Mouse (Mus musculus) neural tube, embryonic 14.5 days (tissue): Measurements from ENCODE around the gene Clcn2. TPM values are rescaled to one million over a fixed set of nuclear protein-coding genes. Genes with fewer than 3 reads are reported as not detected.

ENCODE experiments used
- ATAC-seq: fragments of 200-750 bp; cut with Nextera tagmentation; 2 replicates; pipeline ENCODE4 v1.8.0; 2017; ENCODE audit warnings: low read depth, mild to moderate bottlenecking, moderate TSS enrichment, moderate library complexity
- H3K27ac ChIP-seq: fragments of 300-500 bp; sonication (generic); 2 replicates; pipeline ENCODE4 v1.5.1; 2014; ENCODE audit warnings: low read depth, mild to moderate bottlenecking, control low read depth, low read length, moderate library complexity, mixed read lengths
- H3K27me3 ChIP-seq: fragments of 300-500 bp; sonication (generic); 2 replicates; pipeline ENCODE4 v1.6.1; 2014; ENCODE audit warnings: low read length; ENCODE audit not compliant: control insufficient read depth, insufficient read depth
- H3K36me3 ChIP-seq: fragments of 300-500 bp; sonication (generic); 2 replicates; pipeline ENCODE4 v1.6.1; 2014; ENCODE audit warnings: low read length, mixed read lengths; ENCODE audit not compliant: control insufficient read depth, insufficient read depth
- H3K4me1 ChIP-seq: fragments of 300-500 bp; sonication (generic); 2 replicates; pipeline ENCODE4 v1.6.1; 2014; ENCODE audit warnings: low read length; ENCODE audit not compliant: control insufficient read depth, insufficient read depth
- H3K4me2 ChIP-seq: fragments of 300-500 bp; sonication (generic); 2 replicates; pipeline ENCODE4 v1.6.1; 2014; ENCODE audit warnings: mild to moderate bottlenecking, low read depth, low read length, control low read depth
- H3K4me3 ChIP-seq: fragments of 300-500 bp; sonication (generic); 2 replicates; pipeline ENCODE4 v1.5.1; 2014; ENCODE audit warnings: low read depth, low read length, control low read depth, mixed read lengths
- H3K9ac ChIP-seq: fragments of 300-500 bp; sonication (generic); replicated peaks from 2 replicates; pipeline ENCODE4 v1.6.1; 2014; ENCODE audit warnings: low read depth, mild to moderate bottlenecking, control low read depth, low read length, mixed read lengths
- H3K9me3 ChIP-seq: fragments of 300-500 bp; sonication (generic); 2 replicates; pipeline ENCODE4 v1.6.1; 2016; ENCODE audit warnings: low read length; ENCODE audit not compliant: control insufficient read depth
- WGBS: fragments of 180-500 bp; shearing (Covaris S2); extraction: QIAGEN DNeasy Blood & Tissue Kit; methylation state at CpG from one replicate; pipeline ENCODE4 v1.1.7; 2014; 5-methylcytosine and 5-hydroxymethylcytosine counted together
- polyA plus RNA-seq: library from polyadenylated mRNA; unstranded; fragments of >200 nt; fragmentation: Nextera tagmentation; extraction: Ambion mirVana; gene quantifications from 2 replicates; pipeline ENCODE4 v1.2.1, GENCODE M21; 2014

Clcn2 gene
- polyA plus RNA-seq, 1 experiment from 2014 or later, result 30.7 TPM

- Histone ChIP-seq H3K9ac (no peak overlapping the region), H3K4me2 (no peak overlapping the region), H3K9me3 (no peaks in the 10 kb centered on the region), H3K4me1 (peaks cover under 1% of the 10 kb centered on the region; the same call in 1 of the 2 replicates), H3K36me3 (peaks cover 34% of the 10 kb centered on the region), H3K27ac (no peak overlapping the region), H3K4me3 (no peak overlapping the region), H3K27me3 (no peaks in the 10 kb centered on the region)
- 93% methylated on average over 21 of the region's 21 CpGs for WGBS
- ATAC-seq, result peak; percentile 2; the same call in 1 of the 2 replicates
Measured at GRCm38 (mm10) chr16:20708220-20708938, 9.2 kb downstream of the Clcn2 start.

GRCm38 (mm10) chr16:20706407-20707055 lies 11.0 kb downstream of the Clcn2 start:
- no peak for ATAC-seq
- Histone ChIP-seq H3K27me3 (no peaks in the 10 kb centered on the region), H3K4me3 (no peak overlapping the region), H3K9ac (no peak overlapping the region), H3K9me3 (no peaks in the 10 kb centered on the region), H3K36me3 (peaks cover 30% of the 10 kb centered on the region), H3K27ac (no peak overlapping the region), H3K4me2 (no peak overlapping the region), H3K4me1 (peaks cover 12% of the 10 kb centered on the region; the same call in 1 of the 2 replicates)
- WGBS, result 90% methylated on average over 2 of the region's 2 CpGs

- H3K27me3 ChIP-seq, result no peaks in the 10 kb centered on the region
- peaks cover 14% of the 10 kb centered on the region; the same call in 1 of the 2 replicates for H3K4me1 ChIP-seq
- no peak for ATAC-seq
- no peak overlapping the region for H3K27ac ChIP-seq
- H3K4me3 ChIP-seq, result no peak overlapping the region
- no peaks in the 10 kb centered on the region for H3K9me3 ChIP-seq
- no peak overlapping the region for H3K4me2 ChIP-seq
- 88% methylated on average over 3 of the region's 3 CpGs for WGBS
- H3K36me3 ChIP-seq, result peaks cover 27% of the 10 kb centered on the region
- H3K9ac ChIP-seq, result no peak overlapping the region
Measured at GRCm38 (mm10) chr16:20705786-20706185, 11.8 kb downstream of the Clcn2 start.

GRCm38 (mm10) chr16:20703699-20704400 lies 13.7 kb downstream of the Clcn2 start:
- no peak overlapping the region for H3K9ac ChIP-seq
- ATAC-seq, result no peak
- no peak overlapping the region for H3K27ac ChIP-seq
- no peaks in the 10 kb centered on the region for H3K27me3 ChIP-seq
- H3K9me3 ChIP-seq, result no peaks in the 10 kb centered on the region
- 97% methylated on average over 6 of the region's 6 CpGs for WGBS
- peaks cover 14% of the 10 kb centered on the region; the same call in 1 of the 2 replicates for H3K4me1 ChIP-seq
- no peak overlapping the region for H3K4me3 ChIP-seq
- H3K36me3 ChIP-seq, result peaks cover 36% of the 10 kb centered on the region
- no peak overlapping the region for H3K4me2 ChIP-seq

- no peaks in the 10 kb centered on the region for H3K9me3 ChIP-seq
- peaks cover 37% of the 10 kb centered on the region for H3K36me3 ChIP-seq
- WGBS, result 95% methylated on average over 10 of the region's 10 CpGs
- H3K9ac ChIP-seq, result no peak overlapping the region
- H3K4me2 ChIP-seq, result no peak overlapping the region
- H3K4me3 ChIP-seq, result no peak overlapping the region
- no peak overlapping the region for H3K27ac ChIP-seq
- ATAC-seq, result no peak
- H3K27me3 ChIP-seq, result no peaks in the 10 kb centered on the region
- peaks cover 14% of the 10 kb centered on the region; the same call in 1 of the 2 replicates for H3K4me1 ChIP-seq
Measured at GRCm38 (mm10) chr16:20703071-20703470, 14.5 kb downstream of the Clcn2 start.

- Histone ChIP-seq H3K4me2 (no peak overlapping the region), H3K4me1 (peaks cover 14% of the 10 kb centered on the region; the same call in 1 of the 2 replicates), H3K36me3 (peaks cover 32% of the 10 kb centered on the region), H3K9me3 (no peaks in the 10 kb centered on the region), H3K27me3 (no peaks in the 10 kb centered on the region), H3K27ac (peak overlapping the region; percentile 57; the same call in 1 of the 2 replicates), H3K4me3 (no peak overlapping the region), H3K9ac (no peak overlapping the region)
- ATAC-seq, result peak; percentile 79
- WGBS, result 7% methylated on average over 8 of the region's 8 CpGs
Measured at GRCm38 (mm10) chr16:20702522-20702893, 15.0 kb downstream of the Clcn2 start.

- 17% methylated on average over 11 of the region's 12 CpGs for WGBS
- H3K4me1 ChIP-seq, result peaks cover 14% of the 10 kb centered on the region; the same call in 1 of the 2 replicates
- no peak overlapping the region for H3K4me2 ChIP-seq
- H3K4me3 ChIP-seq, result no peak overlapping the region
- no peaks in the 10 kb centered on the region for H3K9me3 ChIP-seq
- H3K9ac ChIP-seq, result 0 out of 2 replicates have a peak overlapping the region, but pooled peaks have one; percentile 0
- peaks cover 28% of the 10 kb centered on the region for H3K36me3 ChIP-seq
- 0 out of 2 replicates have a peak, but pooled peaks have one; percentile 22 for ATAC-seq
- H3K27me3 ChIP-seq, result no peaks in the 10 kb centered on the region
- H3K27ac ChIP-seq, result peak overlapping the region; percentile 57
Measured at GRCm38 (mm10) chr16:20701729-20702521, 15.6 kb downstream of the Clcn2 start.

GRCm38 (mm10) chr16:20701316-20701715 lies 16.2 kb downstream of the Clcn2 start:
- peak overlapping the region; percentile 48; the same call in 1 of the 2 replicates for H3K27ac ChIP-seq
- H3K4me2 ChIP-seq, result no peak overlapping the region
- H3K36me3 ChIP-seq, result peaks cover 25% of the 10 kb centered on the region
- no peak for ATAC-seq
- H3K9me3 ChIP-seq, result no peaks in the 10 kb centered on the region
- no peaks in the 10 kb centered on the region for H3K27me3 ChIP-seq
- H3K9ac ChIP-seq, result no peak overlapping the region
- peaks cover 18% of the 10 kb centered on the region; the same call in 1 of the 2 replicates for H3K4me1 ChIP-seq
- 41% methylated on average over 7 of the region's 7 CpGs for WGBS
- no peak overlapping the region for H3K4me3 ChIP-seq
